Mouse (Mus musculus): ENCODE results near the gene Ppp1r37.

DNA sequence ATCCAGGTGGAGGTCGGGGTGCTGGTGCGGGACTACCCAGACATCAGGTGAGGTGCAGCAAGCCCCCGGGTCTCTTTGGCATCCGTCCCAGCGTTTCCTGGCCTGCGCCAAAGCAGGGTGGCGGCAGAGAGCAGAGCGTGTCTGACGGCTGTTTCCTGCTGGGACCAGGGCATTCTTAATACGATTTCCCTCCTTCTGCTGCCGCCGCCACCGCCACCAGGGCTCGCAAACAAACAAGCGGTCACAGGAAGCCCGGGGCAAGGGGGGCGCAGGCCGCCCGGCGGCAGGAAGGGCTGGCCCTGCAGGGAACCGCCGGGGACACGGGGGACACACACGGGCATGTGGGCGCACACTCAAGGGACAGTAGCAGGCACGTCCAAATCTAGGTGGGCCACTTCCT is 71.1 kb downstream of the Ppp1r37 start:
- TF ChIP-seq CTCF (IDR thresholded peaks at IDR 0.05; ENCODE audit: extremely low read depth, insufficient read length, insufficient replicate concordance, low read depth, low read length) (no peak), POLR2A (IDR thresholded peaks at IDR 0.05; ENCODE audit: low read depth, low read length) (no peak)

Data from small intestine, adult 2 months (tissue).